Mouse (Mus musculus): ENCODE data around the gene Duoxa1.

DNA sequence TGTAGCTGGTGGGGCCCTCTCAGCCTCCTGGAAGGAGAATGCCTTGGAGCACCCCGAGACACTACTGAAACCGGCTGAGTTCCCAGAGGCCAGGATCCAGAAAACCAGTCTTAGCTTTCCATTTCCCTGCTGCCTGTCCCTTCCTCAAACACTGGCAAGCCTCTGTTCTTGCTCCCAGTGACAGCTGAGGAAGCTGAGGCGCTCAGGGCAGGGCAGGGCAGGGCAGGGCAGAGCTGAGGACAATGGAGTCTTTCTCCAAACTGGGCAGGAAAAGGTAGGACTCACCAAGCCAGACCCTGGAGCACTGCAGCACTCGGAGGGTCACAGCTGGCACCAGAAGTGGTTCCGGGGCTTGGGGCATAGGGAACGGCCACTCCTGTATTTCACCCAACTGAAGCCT lies 46.8 kb upstream of the Duoxa1 start:
- TF ChIP-seq EP300 (IDR thresholded peaks at IDR 0.05; ENCODE audit: low read depth) (no peak), CTCF (IDR thresholded peaks at IDR 0.05; ENCODE audit: low read depth) (no peak)
